Mouse (Mus musculus) liver, adult 2 months (tissue): ENCODE results near the gene Zdhhc22.

Source experiments
- CTCF ChIP-seq: fragments of 200-500 bp; IDR thresholded peaks from 2 replicates; pipeline ENCODE4 v1.5.1; 2011; ENCODE audit warnings: low read depth, low read length, control low read depth
- POLR2A ChIP-seq: fragments of 200-500 bp; IDR thresholded peaks from 2 replicates; pipeline ENCODE4 v1.6.1; 2011; ENCODE audit warnings: low read length, control low read depth; ENCODE audit not compliant: insufficient read depth; ENCODE audit errors: extremely low read depth

DNA sequence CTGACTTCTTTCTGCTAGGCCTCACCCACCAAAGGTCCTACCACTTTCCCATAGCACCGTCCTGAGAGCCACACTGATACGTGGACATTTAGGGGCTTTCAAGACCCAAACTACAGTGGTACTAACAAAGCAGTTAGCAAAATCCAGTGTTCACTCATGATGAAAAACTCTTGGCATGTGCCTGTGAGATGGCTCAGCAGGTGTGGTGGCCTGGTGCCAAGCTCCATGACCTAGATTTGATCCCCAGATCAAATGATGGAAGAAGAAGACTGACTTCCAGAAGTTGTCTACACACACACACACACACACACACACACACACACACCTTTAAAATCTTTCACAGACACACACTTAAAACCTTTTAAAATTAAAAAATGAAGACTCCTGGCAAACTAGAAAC is 28.5 kb upstream of the Zdhhc22 start:
- TF ChIP-seq CTCF (no peak), POLR2A (no peak)
